25 mouse cellular contexts compared by ENCODE assay signal in genomic region chr2:29230191-29230835, GRCm38 (mm10). TPM values are rescaled to one million over a fixed set of nuclear protein-coding genes. Genes with fewer than 3 reads are reported as not detected.
DNase-seq lines count a peak whose midpoint lies in the region; ATAC-seq and TF ChIP-seq lines count a peak whose summit lies in the region.
"Had no signal": no experiment of that assay in that cellular context is flagged by ENCODE, and none has a peak within 500 bp of the region (broad histone marks: within the 10 kb centered on the region; RNA-seq: fewer than 3 reads in every experiment).

No protein-coding gene starts in this region.

- H3K9ac ChIP-seq in forebrain, embryonic 14.5 days (ENCODE audit: low read length), result no peak overlapping the region
- H3K9ac ChIP-seq in forebrain, embryonic 12.5 days, result no peak overlapping the region
- no peak overlapping the region for H3K9ac ChIP-seq in midbrain, embryonic 15.5 days
- no peak overlapping the region for H3K9ac ChIP-seq in forebrain, postnatal 0 days
- H3K9ac ChIP-seq: limb, embryonic 12.5 days; liver, postnatal 0 days had no signal

- WGBS in forebrain, embryonic 14.5 days, result 55% methylated on average over 9 of the region's 9 CpGs
- 71% methylated on average over 9 of the region's 9 CpGs for WGBS in forebrain, embryonic 12.5 days
- WGBS in midbrain, embryonic 15.5 days, result 59% methylated on average over 9 of the region's 9 CpGs
- 74% methylated on average over 9 of the region's 9 CpGs for WGBS in midbrain, embryonic 10.5 days
- 36% methylated on average over 9 of the region's 9 CpGs for WGBS in forebrain, postnatal 0 days

- H3K27ac ChIP-seq in forebrain, embryonic 14.5 days (ENCODE audit: low read depth, low read length), result no peak overlapping the region
- no peak overlapping the region for H3K27ac ChIP-seq in forebrain, embryonic 12.5 days
- peak overlapping the region; percentile 54; the same call in 1 of the 2 replicates for H3K27ac ChIP-seq in layer of hippocampus, adult 2 months
- H3K27ac ChIP-seq in midbrain, embryonic 15.5 days, result peak overlapping the region; percentile 39
- H3K27ac ChIP-seq in midbrain, embryonic 10.5 days (replicated peaks), result no peak overlapping the region
- H3K27ac ChIP-seq in forebrain, postnatal 0 days (ENCODE audit: low read depth, low read length), result 0 out of 2 replicates have a peak overlapping the region, but pooled peaks have one; percentile 24
- H3K27ac ChIP-seq: embryonic facial prominence, embryonic 10.5 days; limb, embryonic 12.5 days; macrophage; stomach, postnatal 0 days had no signal

- no peaks in the 10 kb centered on the region for H3K4me1 ChIP-seq in forebrain, embryonic 14.5 days (ENCODE audit: control insufficient read depth, insufficient read depth, low read length)
- H3K4me1 ChIP-seq in forebrain, embryonic 12.5 days, result peaks cover 6% of the 10 kb centered on the region
- peaks cover 9% of the 10 kb centered on the region; the same call in 1 of the 2 replicates for H3K4me1 ChIP-seq in midbrain, embryonic 15.5 days
- 0 out of 2 replicates have a peak, but pooled peaks cover 8% of the 10 kb centered on the region for H3K4me1 ChIP-seq in midbrain, embryonic 10.5 days
- H3K4me1 ChIP-seq in forebrain, postnatal 0 days (ENCODE audit: insufficient read depth), result 0 out of 2 replicates have a peak, but pooled peaks cover 3% of the 10 kb centered on the region
- H3K4me1 ChIP-seq: limb, embryonic 12.5 days had no signal

- TF ChIP-seq CTCF in layer of hippocampus, adult 2 months (conservative IDR thresholded peaks at IDR 0.05), result no peak
- no peak for TF ChIP-seq CTCF in forebrain, postnatal 0 days (IDR thresholded peaks at IDR 0.05; ENCODE audit: low read depth)

- DNase-seq in forebrain, embryonic 14.5 days (ENCODE audit: low spot score), result peak; percentile 59
- no peak for DNase-seq in layer of hippocampus, adult 2 months (ENCODE audit: low spot score in 2 of 2)
- DNase-seq in layer of hippocampus, adult 9-10 months (ENCODE audit: low spot score), result no peak
- no peak for DNase-seq in midbrain, embryonic 10.5 days (ENCODE audit: low spot score)
- peak; percentile 48 for DNase-seq in forebrain, postnatal 0 days
- DNase-seq: adrenal gland, postnatal 36 days; B cell, adult 2 months; cerebellum, adult 18-20 months; gastrocnemius, postnatal 14 days; heart, adult 11 months; kidney, postnatal 25 days; liver, postnatal 0 days; thymus, adult 2 months had no signal

- ATAC-seq in forebrain, embryonic 14.5 days, result peak; percentile 77
- ATAC-seq in forebrain, embryonic 12.5 days (ENCODE audit: low FRiP score), result no peak
- ATAC-seq in midbrain, embryonic 15.5 days (replicated peaks), result 0 out of 2 replicates have a peak, but pooled peaks have one; percentile 24
- ATAC-seq in forebrain, postnatal 0 days, result peak; percentile 83
- ATAC-seq: intestine, embryonic 16.5 days; liver, postnatal 0 days; lung, postnatal 0 days; Patski had no signal

- no peak overlapping the region for H3K4me3 ChIP-seq in forebrain, embryonic 14.5 days (ENCODE audit: low read depth, low read length)
- no peak overlapping the region for H3K4me3 ChIP-seq in forebrain, embryonic 12.5 days (replicated peaks)
- H3K4me3 ChIP-seq in layer of hippocampus, adult 2 months, result no peak overlapping the region
- H3K4me3 ChIP-seq in midbrain, embryonic 15.5 days, result no peak overlapping the region
- H3K4me3 ChIP-seq in midbrain, embryonic 10.5 days, result no peak overlapping the region
- no peak overlapping the region for H3K4me3 ChIP-seq in forebrain, postnatal 0 days (ENCODE audit: low read depth, low read length)
- H3K4me3 ChIP-seq: embryonic facial prominence, embryonic 10.5 days; limb, embryonic 12.5 days had no signal

- H3K4me2 ChIP-seq in forebrain, embryonic 14.5 days (ENCODE audit: low read length), result no peak overlapping the region
- no peak overlapping the region for H3K4me2 ChIP-seq in forebrain, embryonic 12.5 days
- no peak overlapping the region for H3K4me2 ChIP-seq in midbrain, embryonic 15.5 days
- no peak overlapping the region for H3K4me2 ChIP-seq in forebrain, postnatal 0 days (ENCODE audit: low read depth)
- H3K4me2 ChIP-seq: heart, embryonic 11.5 days; limb, embryonic 12.5 days; liver, embryonic 11.5 days had no signal

- H3K9me3 ChIP-seq in forebrain, embryonic 14.5 days (replicated peaks; ENCODE audit: control insufficient read depth, low read length), result no peaks in the 10 kb centered on the region
- no peaks in the 10 kb centered on the region for H3K9me3 ChIP-seq in forebrain, embryonic 12.5 days
- H3K9me3 ChIP-seq in midbrain, embryonic 15.5 days, result no peaks in the 10 kb centered on the region
- no peaks in the 10 kb centered on the region for H3K9me3 ChIP-seq in midbrain, embryonic 10.5 days (replicated peaks)
- no peaks in the 10 kb centered on the region for H3K9me3 ChIP-seq in forebrain, postnatal 0 days (ENCODE audit: low read length)
- H3K9me3 ChIP-seq: embryonic facial prominence, embryonic 10.5 days; G1E; limb, embryonic 12.5 days had no signal

- no peaks in the 10 kb centered on the region for H3K36me3 ChIP-seq in forebrain, embryonic 14.5 days (ENCODE audit: control insufficient read depth, insufficient read depth, low read length)
- no peaks in the 10 kb centered on the region for H3K36me3 ChIP-seq in forebrain, embryonic 12.5 days (replicated peaks)
- H3K36me3 ChIP-seq in midbrain, embryonic 15.5 days (replicated peaks), result no peaks in the 10 kb centered on the region
- no peaks in the 10 kb centered on the region for H3K36me3 ChIP-seq in midbrain, embryonic 10.5 days
- no peaks in the 10 kb centered on the region for H3K36me3 ChIP-seq in forebrain, postnatal 0 days (ENCODE audit: insufficient read depth)
- H3K36me3 ChIP-seq: embryonic facial prominence, embryonic 10.5 days; G1E; limb, embryonic 12.5 days had no signal

- H3K27me3 ChIP-seq in forebrain, embryonic 14.5 days (replicated peaks; ENCODE audit: control insufficient read depth, insufficient read depth, low read length), result no peaks in the 10 kb centered on the region
- no peaks in the 10 kb centered on the region for H3K27me3 ChIP-seq in forebrain, embryonic 12.5 days
- H3K27me3 ChIP-seq in midbrain, embryonic 15.5 days (replicated peaks), result no peaks in the 10 kb centered on the region
- 0 out of 2 replicates have a peak, but pooled peaks cover 3% of the 10 kb centered on the region for H3K27me3 ChIP-seq in midbrain, embryonic 10.5 days (ENCODE audit: low read depth, poor library complexity, severe bottlenecking)
- no peaks in the 10 kb centered on the region for H3K27me3 ChIP-seq in forebrain, postnatal 0 days (ENCODE audit: insufficient read depth, low read length)
- H3K27me3 ChIP-seq: limb, embryonic 12.5 days; Patski had no signal

RNA-seq across cellular contexts. Expression of gene Ntng2, which starts 22.5 kb away (rescaled TPM):
- 6.6 and 8.8 TPM in 2 replicates for polyA plus RNA-seq in forebrain, embryonic 14.5 days (2014; fragmentation: Nextera tagmentation; extraction: Ambion mirVana)
- polyA plus RNA-seq in forebrain, embryonic 12.5 days (2016; fragmentation: Nextera tagmentation; extraction: Ambion mirVana), result 3.0 and 3.8 TPM in 2 replicates
- 100 to 1,000 TPM; 111 TPM for total RNA-seq in layer of hippocampus, adult 2 months (2021)
- polyA plus RNA-seq in midbrain, embryonic 15.5 days (2015; fragmentation: Nextera tagmentation; extraction: Ambion mirVana), result 13.4 and 14.6 TPM in 2 replicates
- polyA plus RNA-seq in midbrain, embryonic 10.5 days (2016; fragmentation: Nextera tagmentation; extraction: Ambion mirVana), result 1.6 and 2.8 TPM in 2 replicates
- 33.0 and 33.6 TPM in 2 replicates for total RNA-seq in forebrain, postnatal 0 days (2014; rRNA removed)
- polyA plus RNA-seq in forebrain, postnatal 0 days (2015; fragmentation: Nextera tagmentation; extraction: Ambion mirVana), result 8.0 and 8.6 TPM in 2 replicates
- polyA plus RNA-seq: G1E; heart, embryonic 11.5 days; intestine, embryonic 16.5 days; liver, embryonic 11.5 days had no signal

Comparison
In these comparisons a context has a peak if more than half of its experiments do, and no peak if none do; other contexts are left out.
1. H3K27ac ChIP-seq: peak in layer of hippocampus, adult 2 months (single experiment), midbrain, embryonic 15.5 days (single experiment) and forebrain, postnatal 0 days (single experiment); none in forebrain, embryonic 14.5 days (single experiment), forebrain, embryonic 12.5 days (single experiment) and midbrain, embryonic 10.5 days (single experiment).
2. DNase-seq: peak in forebrain, embryonic 14.5 days (single experiment) and forebrain, postnatal 0 days (single experiment); none in layer of hippocampus, adult 2 months (0 of 2), layer of hippocampus, adult 9-10 months (single experiment) and midbrain, embryonic 10.5 days (single experiment).